ENCODE assay signal across 43 mouse cellular contexts in genomic region chr10:75725449-75725848, GRCm38 (mm10). TPM values are rescaled to one million over a fixed set of nuclear protein-coding genes. Genes with fewer than 3 reads are reported as not detected.
"Had no signal": no experiment of that assay in that cellular context is flagged by ENCODE, and none has a peak within 500 bp of the region (broad histone marks: within the 10 kb centered on the region; RNA-seq: fewer than 3 reads in every experiment).

No protein-coding gene starts in this region.

- H3K4me2 ChIP-seq: limb, embryonic 12.5 days; limb, embryonic 13.5 days; limb, embryonic 15.5 days; liver, embryonic 11.5 days; liver, embryonic 12.5 days; liver, embryonic 13.5 days; liver, embryonic 15.5 days; lung, embryonic 14.5 days; lung, embryonic 15.5 days; midbrain, embryonic 11.5 days; midbrain, embryonic 12.5 days; midbrain, embryonic 13.5 days; midbrain, embryonic 15.5 days had no signal

- H3K27me3 ChIP-seq: limb, embryonic 12.5 days; limb, embryonic 13.5 days; limb, embryonic 15.5 days; liver, embryonic 12.5 days; liver, embryonic 13.5 days; liver, embryonic 15.5 days; lung, embryonic 15.5 days; megakaryocyte, embryonic 14.5 days; midbrain, embryonic 12.5 days; midbrain, embryonic 13.5 days; midbrain, embryonic 15.5 days had no signal

- H3K9ac ChIP-seq: limb, embryonic 12.5 days; limb, embryonic 13.5 days; limb, embryonic 15.5 days; liver, embryonic 12.5 days; liver, embryonic 13.5 days; liver, embryonic 14.5 days; liver, embryonic 15.5 days; liver, postnatal 0 days; lung, embryonic 14.5 days; lung, embryonic 15.5 days; midbrain, embryonic 12.5 days; midbrain, embryonic 13.5 days; midbrain, embryonic 15.5 days had no signal

- H3K27ac ChIP-seq: limb, embryonic 10.5 days; limb, embryonic 12.5 days; limb, embryonic 13.5 days; limb, embryonic 15.5 days; liver, embryonic 12.5 days; liver, embryonic 13.5 days; liver, embryonic 14.5 days; liver, embryonic 15.5 days; lung, embryonic 15.5 days; macrophage; midbrain, embryonic 10.5 days; midbrain, embryonic 12.5 days; midbrain, embryonic 13.5 days; midbrain, embryonic 15.5 days had no signal

- H3K9me3 ChIP-seq: limb, embryonic 10.5 days; limb, embryonic 12.5 days; limb, embryonic 13.5 days; limb, embryonic 15.5 days; liver, embryonic 12.5 days; liver, embryonic 13.5 days; liver, embryonic 15.5 days; lung, embryonic 15.5 days; megakaryocyte, embryonic 14.5 days; midbrain, embryonic 10.5 days; midbrain, embryonic 12.5 days; midbrain, embryonic 13.5 days; midbrain, embryonic 15.5 days had no signal

- H3K4me3 ChIP-seq: limb, embryonic 10.5 days; limb, embryonic 12.5 days; limb, embryonic 13.5 days; limb, embryonic 15.5 days; liver, embryonic 12.5 days; liver, embryonic 13.5 days; liver, embryonic 15.5 days; lung, embryonic 15.5 days; megakaryocyte, embryonic 14.5 days; midbrain, embryonic 10.5 days; midbrain, embryonic 12.5 days; midbrain, embryonic 13.5 days; midbrain, embryonic 15.5 days; myocyte had no signal

- DNase-seq: left cerebral cortex, postnatal 4 days; liver; liver, embryonic 13.5 days; liver, postnatal 0 days; lung, adult 18-20 months; lung, adult 2 months; lung, embryonic 14.5 days; lung, postnatal 10 days; lung, postnatal 14 days; lung, postnatal 36 days; lung, postnatal 4 days; midbrain, embryonic 14.5 days had no signal

- H3K4me1 ChIP-seq: limb, embryonic 10.5 days; limb, embryonic 12.5 days; limb, embryonic 13.5 days; limb, embryonic 15.5 days; liver, embryonic 12.5 days; liver, embryonic 13.5 days; liver, embryonic 15.5 days; lung, embryonic 15.5 days; megakaryocyte, embryonic 14.5 days; midbrain, embryonic 10.5 days; midbrain, embryonic 12.5 days; midbrain, embryonic 13.5 days; midbrain, embryonic 15.5 days had no signal

RNA-seq across cellular contexts. Expression of gene Gm20441, which starts 55.3 kb away (rescaled TPM):
- total RNA-seq: left cerebral cortex, adult 8-10 months; left cerebral cortex, postnatal 10 days; left cerebral cortex, postnatal 14 days; left cerebral cortex, postnatal 25 days; left cerebral cortex, postnatal 36 days; left cerebral cortex, postnatal 4 days; liver, adult 2 months; megakaryocyte progenitor cell, adult 5-6 weeks; megakaryocyte, adult 5-6 weeks; megakaryocyte-erythroid progenitor cell, adult 5-6 weeks; midbrain, postnatal 0 days; monocyte, adult 5-6 weeks had no signal
- polyA plus RNA-seq: limb, embryonic 10.5 days; limb, embryonic 13.5 days; liver, embryonic 11.5 days; liver, embryonic 12.5 days; liver, embryonic 13.5 days; liver, embryonic 15.5 days; liver, postnatal 0 days; lung, adult 2 months; lung, embryonic 14.5 days; lung, embryonic 15.5 days; lung, postnatal 0 days; macrophage; midbrain, embryonic 10.5 days; midbrain, embryonic 11.5 days; midbrain, embryonic 12.5 days; midbrain, embryonic 13.5 days; midbrain, embryonic 14.5 days; midbrain, embryonic 15.5 days; midbrain, embryonic 16.5 days; midbrain, postnatal 0 days; myocyte; neural tube, embryonic 11.5 days had no signal
